Mouse (Mus musculus): Measurements from ENCODE around the gene Chrne. TPM values are rescaled to one million over a fixed set of nuclear protein-coding genes. Genes with fewer than 3 reads are reported as not detected.

The Chrne gene
- polyA plus RNA-seq, 1 experiment from 2014 or later: not detected

DNA sequence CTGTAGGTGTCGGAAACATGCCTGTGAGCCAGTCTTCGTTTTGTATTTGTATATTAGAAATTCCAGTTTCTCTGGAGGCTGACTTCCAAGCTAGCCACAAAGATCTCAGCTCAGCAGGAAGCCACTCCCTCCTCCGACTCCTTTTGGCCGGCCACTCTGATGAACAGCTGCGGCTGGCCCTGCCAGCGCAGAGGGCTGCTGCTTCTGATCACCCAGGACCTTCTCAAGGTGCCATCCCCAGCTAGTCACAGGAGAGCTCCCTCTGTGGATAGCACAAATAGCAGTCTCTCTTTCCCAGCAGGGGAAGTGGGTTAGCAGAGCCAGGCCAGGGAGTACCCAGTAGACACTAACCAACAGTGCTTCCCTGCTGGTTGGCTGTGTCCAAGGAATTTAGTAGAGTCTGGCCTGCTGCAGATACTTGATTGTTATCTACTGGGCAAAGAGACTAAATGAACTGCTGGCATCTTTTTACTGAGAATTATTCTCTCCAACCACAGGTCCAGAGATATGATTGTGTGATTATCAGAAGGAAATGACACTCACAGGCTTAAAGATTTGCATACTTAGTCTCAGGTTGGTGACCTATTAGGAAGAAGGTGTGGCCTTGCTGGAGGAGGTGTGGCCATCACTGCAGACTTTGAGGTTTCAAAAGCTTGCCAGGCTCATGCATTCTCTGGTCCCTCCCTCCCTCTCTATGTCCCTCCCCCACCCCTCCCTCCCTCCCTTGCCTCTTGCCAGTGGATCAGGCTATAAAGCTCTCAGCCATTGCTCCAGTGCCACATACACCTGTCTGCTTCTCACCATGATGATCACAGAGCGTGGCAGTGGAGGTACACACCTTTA, 3.2 kb upstream of the Chrne start:
- no peak for ATAC-seq (ENCODE audit: low read depth)
- H3K4me2 ChIP-seq (ENCODE audit: low read depth, low read length): no peak overlapping the region
- H3K36me3 ChIP-seq (ENCODE audit: control insufficient read depth, insufficient read depth, low read length): no peaks in the 10 kb centered on the region
- WGBS: 47% methylated on average over 7 of the region's 7 CpGs
- no peak overlapping the region for H3K27ac ChIP-seq (ENCODE audit: low read depth, low read length)
- no peaks in the 10 kb centered on the region for H3K4me1 ChIP-seq (ENCODE audit: control insufficient read depth, insufficient read depth, low read length)
- H3K9ac ChIP-seq (replicated peaks; ENCODE audit: low read depth, low read length): no peak overlapping the region
- no peaks in the 10 kb centered on the region for H3K9me3 ChIP-seq (ENCODE audit: control insufficient read depth, low read length)
- H3K27me3 ChIP-seq (ENCODE audit: control insufficient read depth, insufficient read depth, low read length): no peaks in the 10 kb centered on the region
- H3K4me3 ChIP-seq (ENCODE audit: low read depth, low read length): no peak overlapping the region

DNA sequence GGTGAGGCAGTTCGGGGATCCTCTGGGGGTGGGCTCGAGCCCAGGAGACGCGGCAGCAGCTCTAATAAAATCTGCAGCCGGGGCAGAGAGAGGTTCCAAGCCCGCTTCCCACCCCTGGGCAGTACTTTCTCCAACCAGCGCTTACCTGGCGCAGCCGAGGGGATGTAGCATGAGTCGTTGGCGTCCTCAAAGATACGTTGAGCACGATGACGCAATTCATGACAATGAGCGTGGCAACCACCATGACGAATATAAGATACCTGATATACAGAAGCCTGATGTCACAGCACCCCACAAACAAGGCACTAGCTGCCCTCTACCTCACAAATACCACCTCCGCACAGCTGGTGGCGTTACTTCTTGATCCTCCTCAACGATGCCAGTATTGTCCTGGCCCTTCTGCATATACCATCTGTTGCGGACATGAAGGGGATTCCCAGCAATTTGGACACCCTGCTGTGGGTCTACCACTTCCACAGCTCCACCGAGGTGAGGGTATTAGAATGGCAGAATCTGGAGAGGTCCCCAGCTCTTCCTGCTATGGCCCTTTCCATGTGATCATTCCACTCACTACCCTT, 3.4 kb downstream of the Chrne start, which contains the start of gene 4930544D05Rik:
Gene 4930544D05Rik (plus strand): TSS at position 333 of the 578 bp plus-strand sequence.
- WGBS: 14% methylated on average over 21 of the region's 21 CpGs
- no peak for ATAC-seq (ENCODE audit: low read depth)

DNA sequence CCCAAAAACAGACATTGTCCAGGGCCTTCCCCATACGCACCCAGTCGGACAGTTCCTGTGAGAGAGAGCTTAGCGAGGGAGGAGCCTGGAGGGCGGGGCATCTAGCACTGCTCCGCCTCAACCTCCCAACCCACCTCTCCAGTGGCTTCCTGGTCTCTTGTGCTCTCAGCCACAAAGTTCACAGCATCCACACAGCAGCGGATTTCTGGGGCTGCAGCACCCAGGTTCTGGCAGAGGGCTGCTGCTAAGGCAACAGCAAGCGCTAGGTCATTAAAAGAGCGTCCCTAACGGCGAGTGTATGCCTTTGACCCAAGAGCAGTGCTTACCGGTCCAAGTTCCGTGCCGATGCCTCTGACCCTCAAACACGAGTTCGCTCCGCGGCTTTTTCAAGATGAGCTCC, 3.9 kb downstream of the Chrne start:
- Histone ChIP-seq H3K4me3 (ENCODE audit: low read depth, low read length) (no peak overlapping the region), H3K9me3 (ENCODE audit: control insufficient read depth, low read length) (no peaks in the 10 kb centered on the region), H3K4me2 (ENCODE audit: low read depth, low read length) (peak overlapping the region; percentile 35), H3K4me1 (ENCODE audit: control insufficient read depth, insufficient read depth, low read length) (0 out of 2 replicates have a peak, but pooled peaks cover 5% of the 10 kb centered on the region), H3K9ac (replicated peaks; ENCODE audit: low read depth, low read length) (peak overlapping the region; percentile 18; the same call in 1 of the 2 replicates), H3K27me3 (ENCODE audit: control insufficient read depth, insufficient read depth, low read length) (no peaks in the 10 kb centered on the region), H3K36me3 (ENCODE audit: control insufficient read depth, insufficient read depth, low read length) (peaks cover 25% of the 10 kb centered on the region), H3K27ac (ENCODE audit: low read depth, low read length) (no peak overlapping the region)
- peak; percentile 68; the same call in 1 of the 2 replicates for ATAC-seq (ENCODE audit: low read depth)
- WGBS: 2% methylated on average over 17 of the region's 17 CpGs

More for the DNA sequence above, 3.4 kb downstream of the Chrne start, which contains the start of gene 4930544D05Rik:
- Histone ChIP-seq H3K4me1 (ENCODE audit: control insufficient read depth, insufficient read depth, low read length) (0 out of 2 replicates have a peak, but pooled peaks cover 5% of the 10 kb centered on the region), H3K9me3 (ENCODE audit: control insufficient read depth, low read length) (no peaks in the 10 kb centered on the region), H3K27ac (ENCODE audit: low read depth, low read length) (no peak within 1 kb of the TSS), H3K4me3 (ENCODE audit: low read depth, low read length) (no peak within 1 kb of the TSS), H3K9ac (replicated peaks; ENCODE audit: low read depth, low read length) (peak within 1 kb of the TSS; percentile 18; the same call in 1 of the 2 replicates), H3K36me3 (ENCODE audit: control insufficient read depth, insufficient read depth, low read length) (peaks cover 20% of the 10 kb centered on the region), H3K4me2 (ENCODE audit: low read depth, low read length) (peak within 1 kb of the TSS; percentile 35), H3K27me3 (ENCODE audit: control insufficient read depth, insufficient read depth, low read length) (no peaks in the 10 kb centered on the region)

DNA sequence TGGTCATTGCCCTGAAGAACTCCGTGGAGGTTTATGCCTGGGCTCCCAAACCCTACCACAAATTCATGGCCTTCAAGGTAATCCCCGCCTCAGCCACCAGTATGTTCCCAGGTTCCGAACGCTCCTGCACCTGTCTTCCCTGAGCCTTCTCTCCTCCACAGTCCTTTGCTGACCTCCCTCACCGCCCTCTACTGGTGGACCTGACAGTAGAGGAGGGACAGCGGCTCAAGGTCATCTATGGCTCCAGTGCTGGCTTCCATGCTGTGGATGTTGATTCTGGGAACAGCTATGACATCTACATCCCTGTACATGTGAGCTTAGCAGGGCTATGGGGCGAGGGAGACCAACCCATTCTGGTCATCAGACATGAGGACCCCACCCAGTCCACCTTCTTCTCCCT, 6.5 kb downstream of the Chrne start:
- ATAC-seq (ENCODE audit: low read depth): no peak
- WGBS: 75% methylated on average over 7 of the region's 7 CpGs
- H3K27me3 ChIP-seq (ENCODE audit: control insufficient read depth, insufficient read depth, low read length): no peaks in the 10 kb centered on the region
- peaks cover 41% of the 10 kb centered on the region for H3K36me3 ChIP-seq (ENCODE audit: control insufficient read depth, insufficient read depth, low read length)
- H3K4me1 ChIP-seq (ENCODE audit: control insufficient read depth, insufficient read depth, low read length): 0 out of 2 replicates have a peak, but pooled peaks cover 5% of the 10 kb centered on the region
- H3K27ac ChIP-seq (ENCODE audit: low read depth, low read length): no peak overlapping the region
- no peak overlapping the region for H3K4me3 ChIP-seq (ENCODE audit: low read depth, low read length)
- H3K9ac ChIP-seq (replicated peaks; ENCODE audit: low read depth, low read length): no peak overlapping the region
- H3K9me3 ChIP-seq (ENCODE audit: control insufficient read depth, low read length): no peaks in the 10 kb centered on the region
- no peak overlapping the region for H3K4me2 ChIP-seq (ENCODE audit: low read depth, low read length)

DNA sequence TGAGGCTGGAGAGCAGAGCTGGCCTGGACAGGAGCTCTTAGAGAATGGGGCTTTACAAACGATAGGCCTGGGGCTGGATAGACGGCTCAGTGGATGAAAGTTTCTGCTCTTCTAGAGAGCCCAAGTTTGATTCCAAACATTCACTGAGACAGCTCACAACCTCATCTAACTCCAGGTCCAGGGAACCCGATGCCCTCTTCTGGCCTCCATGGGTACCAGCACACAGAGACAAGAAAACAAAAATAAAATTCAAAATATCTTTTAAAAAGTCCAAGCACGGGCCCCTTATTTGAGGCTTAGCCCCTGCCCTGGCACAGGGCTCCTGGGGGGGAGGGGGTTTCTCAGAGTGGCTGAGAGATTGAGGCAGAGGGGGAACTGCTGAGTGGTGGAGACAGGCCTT, 8.3 kb downstream of the Chrne start:
- Histone ChIP-seq H3K36me3 (ENCODE audit: control insufficient read depth, insufficient read depth, low read length) (peaks cover 49% of the 10 kb centered on the region), H3K27me3 (ENCODE audit: control insufficient read depth, insufficient read depth, low read length) (no peaks in the 10 kb centered on the region), H3K27ac (ENCODE audit: low read depth, low read length) (no peak overlapping the region), H3K4me3 (ENCODE audit: low read depth, low read length) (no peak overlapping the region), H3K4me1 (ENCODE audit: control insufficient read depth, insufficient read depth, low read length) (0 out of 2 replicates have a peak, but pooled peaks cover 5% of the 10 kb centered on the region), H3K4me2 (ENCODE audit: low read depth, low read length) (no peak overlapping the region), H3K9me3 (ENCODE audit: control insufficient read depth, low read length) (no peaks in the 10 kb centered on the region), H3K9ac (replicated peaks; ENCODE audit: low read depth, low read length) (no peak overlapping the region)
- WGBS: 94% methylated on average over 4 of the region's 4 CpGs
- ATAC-seq (ENCODE audit: low read depth): no peak

DNA sequence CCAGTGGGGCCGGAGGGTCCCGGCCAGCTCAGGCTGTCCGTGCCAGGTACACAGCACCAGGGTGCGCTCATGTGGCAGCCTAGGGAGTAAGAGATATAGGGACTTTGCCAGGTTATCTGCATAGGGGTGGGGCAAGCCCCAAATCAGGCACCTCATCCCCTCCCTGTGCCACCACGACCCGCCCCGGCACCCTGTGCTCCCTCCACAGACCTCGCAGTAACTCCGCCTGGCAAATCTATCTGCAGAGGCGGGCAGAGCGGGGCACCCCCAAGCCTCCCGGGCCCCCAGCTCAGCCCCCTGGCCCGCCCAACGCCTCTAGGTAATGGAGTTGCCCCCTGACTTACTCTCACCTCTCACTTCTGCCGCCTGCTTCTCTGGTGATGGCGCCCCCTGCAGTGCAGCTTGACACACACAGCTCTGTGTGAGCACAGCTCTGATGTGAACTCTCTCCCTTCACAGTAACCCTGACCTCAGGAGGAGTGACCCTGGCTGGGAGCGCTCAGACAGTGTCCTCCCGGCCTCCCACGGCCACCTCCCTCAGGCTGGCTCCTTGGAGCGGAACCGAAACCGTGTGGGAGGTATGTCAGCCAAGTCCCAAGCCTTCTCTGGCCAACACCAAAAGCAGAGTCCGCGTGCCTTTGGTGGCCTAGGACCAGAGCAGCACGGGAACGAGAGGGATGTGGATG, 10.5 kb downstream of the Chrne start:
- WGBS: 92% methylated on average over 26 of the region's 26 CpGs
- H3K4me3 ChIP-seq (ENCODE audit: low read depth, low read length): no peak overlapping the region
- no peak overlapping the region for H3K9ac ChIP-seq (replicated peaks; ENCODE audit: low read depth, low read length)
- no peaks in the 10 kb centered on the region for H3K27me3 ChIP-seq (ENCODE audit: control insufficient read depth, insufficient read depth, low read length)
- H3K9me3 ChIP-seq (ENCODE audit: control insufficient read depth, low read length): no peaks in the 10 kb centered on the region
- peaks cover 52% of the 10 kb centered on the region for H3K36me3 ChIP-seq (ENCODE audit: control insufficient read depth, insufficient read depth, low read length)
- no peak for ATAC-seq (ENCODE audit: low read depth)
- no peak overlapping the region for H3K4me2 ChIP-seq (ENCODE audit: low read depth, low read length)
- H3K4me1 ChIP-seq (ENCODE audit: control insufficient read depth, insufficient read depth, low read length): no peaks in the 10 kb centered on the region
- no peak overlapping the region for H3K27ac ChIP-seq (ENCODE audit: low read depth, low read length)

DNA sequence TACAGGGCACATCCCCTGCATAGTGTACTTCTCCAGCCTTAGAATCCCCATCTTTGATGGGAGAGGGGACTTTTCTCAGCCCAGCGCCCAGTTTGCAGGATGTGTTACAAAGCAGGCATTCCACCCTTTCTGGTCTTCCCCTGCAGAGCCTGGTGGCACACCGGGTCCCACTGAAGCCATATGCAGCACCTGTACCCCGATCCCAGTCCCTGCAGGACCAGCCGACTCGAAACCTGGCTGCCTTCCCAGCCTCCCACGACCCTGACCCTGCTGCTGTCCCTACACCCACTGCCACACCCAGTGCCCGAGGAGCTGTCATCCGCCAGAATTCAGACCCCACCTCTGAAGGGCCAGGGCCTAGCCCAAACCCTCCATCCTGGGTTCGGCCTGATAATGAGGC, 11.4 kb downstream of the Chrne start:
- ATAC-seq (ENCODE audit: low read depth): no peak
- Histone ChIP-seq H3K27ac (ENCODE audit: low read depth, low read length) (no peak overlapping the region), H3K4me3 (ENCODE audit: low read depth, low read length) (no peak overlapping the region), H3K36me3 (ENCODE audit: control insufficient read depth, insufficient read depth, low read length) (peaks cover 43% of the 10 kb centered on the region), H3K27me3 (ENCODE audit: control insufficient read depth, insufficient read depth, low read length) (no peaks in the 10 kb centered on the region), H3K9me3 (ENCODE audit: control insufficient read depth, low read length) (no peaks in the 10 kb centered on the region), H3K9ac (replicated peaks; ENCODE audit: low read depth, low read length) (no peak overlapping the region), H3K4me2 (ENCODE audit: low read depth, low read length) (no peak overlapping the region), H3K4me1 (ENCODE audit: control insufficient read depth, insufficient read depth, low read length) (no peaks in the 10 kb centered on the region)
- 94% methylated on average over 9 of the region's 9 CpGs for WGBS

DNA sequence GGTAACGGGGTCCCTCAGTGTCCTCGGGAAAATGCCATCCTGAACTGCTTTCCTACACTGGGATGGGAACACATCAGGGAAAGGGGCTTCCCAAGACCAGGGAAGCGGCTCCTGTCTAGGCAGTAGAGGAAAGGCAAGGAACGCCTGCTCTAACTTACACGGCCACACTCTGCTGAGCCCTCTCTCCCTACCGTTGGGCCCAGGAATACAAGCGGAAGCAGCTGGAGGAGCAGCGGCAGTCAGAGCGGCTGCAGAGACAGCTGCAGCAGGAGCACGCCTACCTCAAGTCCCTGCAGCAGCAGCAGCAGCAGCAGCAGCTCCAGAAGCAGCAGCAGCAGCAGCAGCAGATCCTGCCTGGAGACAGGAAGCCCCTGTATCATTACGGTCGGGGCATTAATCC, 12.3 kb downstream of the Chrne start:
- H3K4me2 ChIP-seq (ENCODE audit: low read depth, low read length): no peak overlapping the region
- H3K27ac ChIP-seq (ENCODE audit: low read depth, low read length): no peak overlapping the region
- H3K9ac ChIP-seq (replicated peaks; ENCODE audit: low read depth, low read length): no peak overlapping the region
- peaks cover 39% of the 10 kb centered on the region for H3K36me3 ChIP-seq (ENCODE audit: control insufficient read depth, insufficient read depth, low read length)
- H3K27me3 ChIP-seq (ENCODE audit: control insufficient read depth, insufficient read depth, low read length): no peaks in the 10 kb centered on the region
- H3K4me3 ChIP-seq (ENCODE audit: low read depth, low read length): no peak overlapping the region
- H3K4me1 ChIP-seq (ENCODE audit: control insufficient read depth, insufficient read depth, low read length): no peaks in the 10 kb centered on the region
- H3K9me3 ChIP-seq (ENCODE audit: control insufficient read depth, low read length): no peaks in the 10 kb centered on the region
- ATAC-seq (ENCODE audit: low read depth): no peak
- WGBS: 84% methylated on average over 12 of the region's 12 CpGs
